Mouse (Mus musculus): ENCODE results near the gene Stx6. TPM values are rescaled to one million over a fixed set of nuclear protein-coding genes. Genes with fewer than 3 reads are reported as not detected.
A peak's percentile ranks its signal among the peaks of the same experiment; 100 is the strongest.

The Stx6 gene
- polyA plus RNA-seq, 1 experiment from 2014 or later: 106 TPM

GRCm38 (mm10) chr1:155212936-155213774 lies 54.6 kb downstream of the Stx6 start:
- WGBS: 12% methylated on average over 18 of the region's 18 CpGs
- Histone ChIP-seq H3K4me3 (no peak overlapping the region), H3K4me2 (peak overlapping the region; percentile 21; the same call in 1 of the 2 replicates), H3K9ac (0 out of 2 replicates have a peak overlapping the region, but pooled peaks have one; percentile 31), H3K36me3 (no peaks in the 10 kb centered on the region), H3K27ac (replicated peaks) (peak overlapping the region; percentile 79), H3K9me3 (no peaks in the 10 kb centered on the region), H3K4me1 (replicated peaks) (peaks cover 75% of the 10 kb centered on the region), H3K27me3 (no peaks in the 10 kb centered on the region)
- ATAC-seq (ENCODE audit: low read depth): peak; percentile 10; the same call in 1 of the 2 replicates

- Histone ChIP-seq H3K27me3 (no peaks in the 10 kb centered on the region), H3K4me3 (no peak overlapping the region), H3K27ac (replicated peaks) (no peak overlapping the region), H3K36me3 (no peaks in the 10 kb centered on the region), H3K4me1 (replicated peaks) (peaks cover 75% of the 10 kb centered on the region), H3K4me2 (no peak overlapping the region), H3K9ac (no peak overlapping the region), H3K9me3 (no peaks in the 10 kb centered on the region)
- ATAC-seq (ENCODE audit: low read depth): no peak
- WGBS: 64% methylated on average over 7 of the region's 7 CpGs
Observed at GRCm38 (mm10) chr1:155213912-155214311, 55.4 kb downstream of the Stx6 start.

DNA sequence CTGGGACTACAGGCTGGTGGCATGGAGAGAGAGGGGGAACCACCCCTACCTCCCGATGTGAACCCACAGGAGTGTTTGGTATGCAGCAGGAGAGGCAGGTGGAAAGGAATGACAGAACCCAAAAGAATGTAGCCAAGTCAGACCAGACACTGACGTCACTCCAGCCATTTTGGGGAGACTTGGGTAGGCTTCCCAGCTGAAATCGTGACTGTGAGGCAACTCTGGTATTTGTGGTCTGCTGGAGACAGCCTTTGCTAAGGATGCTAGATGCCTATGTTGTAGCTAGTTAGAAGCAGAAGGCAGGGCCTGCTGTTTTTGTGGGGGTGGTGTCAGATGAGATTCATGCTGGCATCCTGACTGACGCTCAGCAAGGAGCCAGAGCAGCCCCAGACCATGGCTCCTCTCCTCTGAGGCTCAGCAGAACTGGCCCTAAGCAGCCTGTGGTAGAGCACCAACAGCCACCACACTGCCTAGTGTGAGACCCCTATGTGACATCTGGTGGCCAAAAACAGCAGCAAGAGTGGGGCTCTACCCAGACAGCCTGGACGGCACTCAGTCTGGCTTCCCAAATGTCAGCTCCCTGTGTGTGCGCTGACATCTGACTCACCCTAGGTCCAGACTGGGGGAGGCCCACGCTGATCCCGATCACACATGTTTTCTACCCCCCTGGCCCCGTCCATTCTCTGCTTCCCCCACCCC lies 56.7 kb downstream of the Stx6 start:
- Histone ChIP-seq H3K27me3 (no peaks in the 10 kb centered on the region), H3K4me1 (replicated peaks) (peaks cover 68% of the 10 kb centered on the region), H3K27ac (replicated peaks) (no peak overlapping the region), H3K4me2 (no peak overlapping the region), H3K4me3 (no peak overlapping the region), H3K9ac (0 out of 2 replicates have a peak overlapping the region, but pooled peaks have one; percentile 17), H3K9me3 (no peaks in the 10 kb centered on the region), H3K36me3 (no peaks in the 10 kb centered on the region)
- 60% methylated on average over 9 of the region's 9 CpGs for WGBS
- ATAC-seq (ENCODE audit: low read depth): no peak

- Histone ChIP-seq H3K27me3 (no peaks in the 10 kb centered on the region), H3K9me3 (no peaks in the 10 kb centered on the region), H3K4me3 (no peak overlapping the region), H3K36me3 (no peaks in the 10 kb centered on the region), H3K4me2 (no peak overlapping the region), H3K4me1 (replicated peaks) (peaks cover 64% of the 10 kb centered on the region), H3K27ac (replicated peaks) (no peak overlapping the region), H3K9ac (peak overlapping the region; percentile 13; the same call in 1 of the 2 replicates)
- 67% methylated on average over 11 of the region's 11 CpGs for WGBS
- ATAC-seq (ENCODE audit: low read depth): no peak
Observed at GRCm38 (mm10) chr1:155216313-155216712, 57.8 kb downstream of the Stx6 start.

DNA sequence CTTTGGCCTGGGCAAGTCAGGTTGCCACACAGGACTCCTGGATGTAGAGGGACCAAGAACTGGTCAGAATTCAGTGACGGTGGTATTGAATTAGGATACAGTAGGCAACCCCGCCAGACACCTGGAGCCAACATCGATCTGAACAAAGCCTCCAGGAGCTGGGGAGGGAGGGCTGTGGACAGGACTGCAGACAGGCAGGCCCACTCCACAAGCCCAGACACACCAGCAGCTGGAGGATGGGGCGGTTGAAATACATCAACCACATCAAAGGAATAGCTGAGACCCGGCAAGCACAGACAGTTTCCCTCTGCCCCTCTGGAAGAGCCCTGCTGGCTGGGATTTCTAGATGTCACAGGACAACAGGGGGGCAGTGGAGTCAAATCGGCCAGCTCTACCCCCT lies 58.3 kb downstream of the Stx6 start:
- no peak overlapping the region for H3K27ac ChIP-seq (replicated peaks)
- no peaks in the 10 kb centered on the region for H3K9me3 ChIP-seq
- WGBS: 68% methylated on average over 6 of the region's 6 CpGs
- no peak overlapping the region for H3K4me2 ChIP-seq
- no peaks in the 10 kb centered on the region for H3K36me3 ChIP-seq
- H3K9ac ChIP-seq: 0 out of 2 replicates have a peak overlapping the region, but pooled peaks have one; percentile 13
- H3K4me3 ChIP-seq: no peak overlapping the region
- H3K4me1 ChIP-seq (replicated peaks): peaks cover 64% of the 10 kb centered on the region
- no peak for ATAC-seq (ENCODE audit: low read depth)
- no peaks in the 10 kb centered on the region for H3K27me3 ChIP-seq

- WGBS: 54% methylated on average over 9 of the region's 9 CpGs
- ATAC-seq (ENCODE audit: low read depth): no peak
- Histone ChIP-seq H3K9me3 (no peaks in the 10 kb centered on the region), H3K27ac (replicated peaks) (no peak overlapping the region), H3K36me3 (no peaks in the 10 kb centered on the region), H3K4me3 (no peak overlapping the region), H3K4me2 (no peak overlapping the region), H3K9ac (no peak overlapping the region), H3K4me1 (replicated peaks) (peaks cover 63% of the 10 kb centered on the region), H3K27me3 (no peaks in the 10 kb centered on the region)
Observed at GRCm38 (mm10) chr1:155217865-155218541, 59.5 kb downstream of the Stx6 start.

DNA sequence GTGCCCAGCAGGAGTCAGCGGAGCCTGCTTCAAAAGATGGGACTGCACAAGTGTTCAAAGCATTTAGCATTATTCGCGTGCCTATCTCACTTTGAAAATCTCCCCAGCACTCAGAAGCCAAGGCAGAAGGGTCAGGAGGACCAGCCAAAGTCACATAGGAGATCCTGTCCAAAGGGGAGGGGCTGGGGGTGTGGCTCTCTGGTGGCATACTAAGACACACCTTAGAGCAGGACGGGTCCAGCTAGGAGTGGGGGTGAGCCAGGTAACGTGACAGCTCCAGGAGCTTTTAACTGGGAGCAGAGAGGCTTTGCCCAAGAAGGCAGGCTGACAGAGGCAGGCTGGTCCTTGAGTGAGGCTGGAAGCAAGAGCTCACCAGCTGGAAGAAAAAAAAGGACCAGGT lies 60.4 kb downstream of the Stx6 start:
- H3K9me3 ChIP-seq: no peaks in the 10 kb centered on the region
- H3K9ac ChIP-seq: no peak overlapping the region
- H3K27ac ChIP-seq (replicated peaks): no peak overlapping the region
- H3K4me2 ChIP-seq: no peak overlapping the region
- no peaks in the 10 kb centered on the region for H3K36me3 ChIP-seq
- no peak overlapping the region for H3K4me3 ChIP-seq
- H3K27me3 ChIP-seq: no peaks in the 10 kb centered on the region
- peaks cover 63% of the 10 kb centered on the region for H3K4me1 ChIP-seq (replicated peaks)
- no peak for ATAC-seq (ENCODE audit: low read depth)
- 80% methylated on average over 5 of the region's 5 CpGs for WGBS

- no peak overlapping the region for H3K4me2 ChIP-seq
- H3K4me1 ChIP-seq (replicated peaks): peaks cover 51% of the 10 kb centered on the region
- no peak for ATAC-seq (ENCODE audit: low read depth)
- H3K36me3 ChIP-seq: no peaks in the 10 kb centered on the region
- H3K27ac ChIP-seq (replicated peaks): peak overlapping the region; percentile 75
- H3K9ac ChIP-seq: peak overlapping the region; percentile 13; the same call in 1 of the 2 replicates
- H3K4me3 ChIP-seq: no peak overlapping the region
- H3K27me3 ChIP-seq: no peaks in the 10 kb centered on the region
- no peaks in the 10 kb centered on the region for H3K9me3 ChIP-seq
- WGBS: 45% methylated on average over 11 of the region's 11 CpGs
Observed at GRCm38 (mm10) chr1:155222101-155222669, 63.7 kb downstream of the Stx6 start.

- WGBS: 93% methylated on average over 6 of the region's 6 CpGs
- H3K4me1 ChIP-seq (replicated peaks): peaks cover 56% of the 10 kb centered on the region
- ATAC-seq (ENCODE audit: low read depth): no peak
- H3K27me3 ChIP-seq: no peaks in the 10 kb centered on the region
- H3K4me3 ChIP-seq: no peak overlapping the region
- H3K9me3 ChIP-seq: no peaks in the 10 kb centered on the region
- H3K36me3 ChIP-seq: no peaks in the 10 kb centered on the region
- no peak overlapping the region for H3K4me2 ChIP-seq
- no peak overlapping the region for H3K9ac ChIP-seq
- H3K27ac ChIP-seq (replicated peaks): peak overlapping the region; percentile 75; the same call in 1 of the 2 replicates
Observed at GRCm38 (mm10) chr1:155223036-155223435, 64.5 kb downstream of the Stx6 start.

DNA sequence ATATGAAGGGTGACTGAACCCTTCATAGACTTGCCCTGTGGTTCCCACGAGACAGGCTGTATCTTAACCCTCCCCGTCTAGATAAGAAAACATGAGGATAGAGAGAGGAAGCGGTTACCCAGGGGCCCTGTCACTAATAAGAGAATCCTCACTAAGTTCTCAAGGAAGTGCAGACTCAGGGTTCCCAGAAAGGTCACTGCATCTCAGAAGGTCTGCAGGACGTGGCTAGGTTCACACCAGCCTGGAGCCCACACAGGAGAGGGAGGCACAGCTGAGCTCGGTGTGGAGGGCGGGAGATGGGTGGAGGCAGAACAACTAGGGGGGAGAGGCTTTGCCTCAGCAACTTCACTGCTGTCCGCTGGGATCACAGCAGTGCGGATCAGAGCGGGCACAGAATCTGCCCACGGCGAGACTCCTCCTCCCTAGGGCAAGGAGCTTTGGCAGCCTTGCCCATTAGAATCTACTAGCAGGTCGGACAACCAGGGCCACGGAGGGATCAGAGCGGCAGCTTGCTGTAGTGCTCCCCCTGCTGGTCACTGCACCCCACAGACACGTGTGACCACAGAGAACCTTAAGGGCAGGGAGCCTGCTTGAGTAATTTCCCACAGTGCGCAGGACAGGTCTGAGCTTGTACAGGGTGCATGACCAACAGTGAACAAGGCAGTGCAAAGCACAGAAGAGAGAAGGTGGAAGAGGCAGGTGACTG lies 65.5 kb downstream of the Stx6 start:
- peaks cover 65% of the 10 kb centered on the region for H3K4me1 ChIP-seq (replicated peaks)

More for the DNA sequence above, 65.5 kb downstream of the Stx6 start:
- Histone ChIP-seq H3K27ac (replicated peaks) (peak overlapping the region; percentile 19), H3K27me3 (no peaks in the 10 kb centered on the region), H3K36me3 (no peaks in the 10 kb centered on the region), H3K4me3 (no peak overlapping the region), H3K9me3 (no peaks in the 10 kb centered on the region), H3K9ac (0 out of 2 replicates have a peak overlapping the region, but pooled peaks have one; percentile 43), H3K4me2 (peak overlapping the region; percentile 30; the same call in 1 of the 2 replicates)
- peak; percentile 59 for ATAC-seq (ENCODE audit: low read depth)
- WGBS: 27% methylated on average over 16 of the region's 16 CpGs
